In genomic region chr10:81466066-81466465, GRCm38 (mm10) we compare ENCODE assay signal across 18 mouse cellular contexts. TPM values are rescaled to one million over a fixed set of nuclear protein-coding genes. Genes with fewer than 3 reads are reported as not detected.
DNase-seq lines count a peak whose midpoint lies in the region; ATAC-seq lines count a peak whose summit lies in the region.
"Had no signal": no experiment of that assay in that cellular context is flagged by ENCODE, and none has a peak within 500 bp of the region (broad histone marks: within the 10 kb centered on the region; RNA-seq: fewer than 3 reads in every experiment).

No protein-coding gene starts in this region.

- H3K27me3 ChIP-seq in hindbrain, embryonic 10.5 days (ENCODE audit: insufficient read depth, poor library complexity, severe bottlenecking) = peaks cover 98% of the 10 kb centered on the region
- peaks cover 45% of the 10 kb centered on the region for H3K27me3 ChIP-seq in hindbrain, embryonic 14.5 days (ENCODE audit: control insufficient read depth, insufficient read depth, low read length)

- H3K27ac ChIP-seq in hindbrain, embryonic 10.5 days = no peak overlapping the region
- H3K27ac ChIP-seq in hindbrain, embryonic 14.5 days = no peak overlapping the region
- H3K27ac ChIP-seq: embryonic facial prominence, embryonic 15.5 days; macrophage; stomach, postnatal 0 days had no signal

- H3K4me1 ChIP-seq in hindbrain, embryonic 10.5 days (replicated peaks) = peaks cover 45% of the 10 kb centered on the region
- peaks cover 13% of the 10 kb centered on the region; the same call in 1 of the 2 replicates for H3K4me1 ChIP-seq in hindbrain, embryonic 14.5 days (replicated peaks; ENCODE audit: control insufficient read depth, insufficient read depth, low read length)

- WGBS in hindbrain, embryonic 10.5 days = 82% methylated on average over 2 of the region's 2 CpGs
- 84% methylated on average over 2 of the region's 2 CpGs for WGBS in hindbrain, embryonic 14.5 days

- H3K9me3 ChIP-seq in hindbrain, embryonic 10.5 days = no peaks in the 10 kb centered on the region
- no peaks in the 10 kb centered on the region for H3K9me3 ChIP-seq in hindbrain, embryonic 14.5 days (ENCODE audit: control insufficient read depth, low read length)
- H3K9me3 ChIP-seq: embryonic facial prominence, embryonic 15.5 days; heart, embryonic 12.5 days had no signal

- DNase-seq in adrenal gland, postnatal 14 days = peak; percentile 1
- no peak for DNase-seq in adrenal gland, adult 2 months
- DNase-seq in hindbrain, embryonic 10.5 days (ENCODE audit: low spot score) = peak; percentile 2
- no peak for DNase-seq in hindbrain, embryonic 14.5 days (ENCODE audit: low spot score)
- peak; percentile 2 for DNase-seq in right cerebral cortex, postnatal 4 days
- DNase-seq in right cerebral cortex, adult 2 months (ENCODE audit: low spot score in 2 of 2) = no peak
- DNase-seq in testis, postnatal 10 days (ENCODE audit: low spot score) = no peak
- DNase-seq: adrenal gland, postnatal 25 days; embryo, embryonic 11 days; heart, postnatal 10 days; right cerebral cortex, adult 18-20 months had no signal

- no peak overlapping the region for H3K4me3 ChIP-seq in hindbrain, embryonic 10.5 days
- no peak overlapping the region for H3K4me3 ChIP-seq in hindbrain, embryonic 14.5 days (replicated peaks; ENCODE audit: low read length)
- H3K4me3 ChIP-seq: embryonic facial prominence, embryonic 15.5 days; heart, embryonic 12.5 days had no signal

- no peak overlapping the region for H3K9ac ChIP-seq in hindbrain, embryonic 14.5 days
- H3K9ac ChIP-seq: embryonic facial prominence, embryonic 15.5 days; heart, embryonic 12.5 days had no signal

- H3K36me3 ChIP-seq in hindbrain, embryonic 10.5 days = no peaks in the 10 kb centered on the region
- peaks cover 76% of the 10 kb centered on the region for H3K36me3 ChIP-seq in hindbrain, embryonic 14.5 days (replicated peaks; ENCODE audit: control insufficient read depth, insufficient read depth)
- H3K36me3 ChIP-seq: embryonic facial prominence, embryonic 15.5 days; heart, embryonic 12.5 days had no signal

- no peak for ATAC-seq in hindbrain, embryonic 14.5 days (ENCODE audit: low FRiP score)
- ATAC-seq: forebrain, embryonic 16.5 days; Patski had no signal

- H3K4me2 ChIP-seq in hindbrain, embryonic 14.5 days (replicated peaks) = no peak overlapping the region
- H3K4me2 ChIP-seq: embryonic facial prominence, embryonic 15.5 days; heart, embryonic 12.5 days had no signal

RNA-seq across cellular contexts. Expression of gene Nfic, which starts 10.6 kb away (rescaled TPM):
- total RNA-seq in adrenal gland, postnatal 14 days (2021) = 90.1 and 104 TPM in 2 replicates
- total RNA-seq in adrenal gland, adult 2 months (2021) = 100 to 1,000 TPM in 1 of 2 experiments, 10 to 100 TPM in 1; 80.8 to 126 TPM
- 142 and 171 TPM in 2 replicates for polyA plus RNA-seq in adrenal gland, adult 2 months (2012; rRNA removed)
- polyA plus RNA-seq in hindbrain, embryonic 10.5 days (2016; fragmentation: Nextera tagmentation; extraction: Ambion mirVana) = 10.5 and 16.0 TPM in 2 replicates
- 17.3 and 25.8 TPM in 2 replicates for polyA plus RNA-seq in hindbrain, embryonic 14.5 days (2014; fragmentation: Nextera tagmentation; extraction: Ambion mirVana)

RNA-seq across cellular contexts. Expression of gene Celf5, which starts 16.4 kb away (rescaled TPM):
- total RNA-seq in adrenal gland, postnatal 14 days (2021) = 0.48 and 0.98 TPM in 2 replicates
- under 1 TPM; 0.55 to 0.78 TPM for total RNA-seq in adrenal gland, adult 2 months (2021)
- 1.4 and 2.2 TPM in 2 replicates for polyA plus RNA-seq in adrenal gland, adult 2 months (2012; rRNA removed)
- polyA plus RNA-seq in hindbrain, embryonic 10.5 days (2016; fragmentation: Nextera tagmentation; extraction: Ambion mirVana) = 3.1 and 12.9 TPM in 2 replicates
- polyA plus RNA-seq in hindbrain, embryonic 14.5 days (2014; fragmentation: Nextera tagmentation; extraction: Ambion mirVana) = 46.6 and 55.9 TPM in 2 replicates
- total RNA-seq: granulocyte monocyte progenitor cell, adult 5-6 weeks had no signal

RNA-seq across cellular contexts. Expression of gene Ncln, which starts 30.1 kb away (rescaled TPM):
- total RNA-seq in adrenal gland, postnatal 14 days (2021) = 102 and 107 TPM in 2 replicates
- total RNA-seq in adrenal gland, adult 2 months (2021) = 100 to 1,000 TPM; 111 to 123 TPM
- polyA plus RNA-seq in adrenal gland, adult 2 months (2012; rRNA removed) = 562 and 856 TPM in 2 replicates
- polyA plus RNA-seq in hindbrain, embryonic 10.5 days (2016; fragmentation: Nextera tagmentation; extraction: Ambion mirVana) = 87.4 and 92.6 TPM in 2 replicates
- polyA plus RNA-seq in hindbrain, embryonic 14.5 days (2014; fragmentation: Nextera tagmentation; extraction: Ambion mirVana) = 53.8 and 59.0 TPM in 2 replicates

RNA-seq across cellular contexts. Expression of gene S1pr4, which starts 33.9 kb away (rescaled TPM):
- 2.3 and 7.4 TPM in 2 replicates for total RNA-seq in adrenal gland, postnatal 14 days (2021)
- total RNA-seq in adrenal gland, adult 2 months (2021) = 1 to 10 TPM in 1 of 2 experiments, under 1 TPM in 1; 0.98 to 1.6 TPM
- 3.5 and 3.6 TPM in 2 replicates for polyA plus RNA-seq in adrenal gland, adult 2 months (2012; rRNA removed)
- 0.39 and 0.42 TPM in 2 replicates for polyA plus RNA-seq in hindbrain, embryonic 10.5 days (2016; fragmentation: Nextera tagmentation; extraction: Ambion mirVana)
- 0.70 and 0.81 TPM in 2 replicates for polyA plus RNA-seq in hindbrain, embryonic 14.5 days (2014; fragmentation: Nextera tagmentation; extraction: Ambion mirVana)

RNA-seq across cellular contexts. Expression of gene Gna15, which starts 58.0 kb away (rescaled TPM):
- total RNA-seq in adrenal gland, postnatal 14 days (2021) = 0.85 and 1.9 TPM in 2 replicates
- total RNA-seq in adrenal gland, adult 2 months (2021) = 1 to 10 TPM; 1.1 to 2.2 TPM
- polyA plus RNA-seq in adrenal gland, adult 2 months (2012; rRNA removed) = 1.4 and 1.9 TPM in 2 replicates
- 0.63 and 1.6 TPM in 2 replicates for polyA plus RNA-seq in hindbrain, embryonic 10.5 days (2016; fragmentation: Nextera tagmentation; extraction: Ambion mirVana)
- 1.1 and 1.2 TPM in 2 replicates for polyA plus RNA-seq in hindbrain, embryonic 14.5 days (2014; fragmentation: Nextera tagmentation; extraction: Ambion mirVana)
- polyA plus RNA-seq: Patski had no signal

Comparison
In these comparisons a context has a peak if more than half of its experiments do, and no peak if none do; other contexts are left out.
1. DNase-seq: peak in adrenal gland, postnatal 14 days (single experiment), hindbrain, embryonic 10.5 days (single experiment) and right cerebral cortex, postnatal 4 days (single experiment); none in adrenal gland, adult 2 months (single experiment), hindbrain, embryonic 14.5 days (single experiment), right cerebral cortex, adult 2 months (0 of 2) and testis, postnatal 10 days (single experiment).